Mouse (Mus musculus) testis, postnatal 14 days (tissue): Measurements from ENCODE around the gene Col2a1.

Experiments used
- DNase-seq: peaks from one replicate; pipeline ENCODE4 v3.0.0; 2021; ENCODE audit warnings: low spot score

Col2a1 gene

DNA sequence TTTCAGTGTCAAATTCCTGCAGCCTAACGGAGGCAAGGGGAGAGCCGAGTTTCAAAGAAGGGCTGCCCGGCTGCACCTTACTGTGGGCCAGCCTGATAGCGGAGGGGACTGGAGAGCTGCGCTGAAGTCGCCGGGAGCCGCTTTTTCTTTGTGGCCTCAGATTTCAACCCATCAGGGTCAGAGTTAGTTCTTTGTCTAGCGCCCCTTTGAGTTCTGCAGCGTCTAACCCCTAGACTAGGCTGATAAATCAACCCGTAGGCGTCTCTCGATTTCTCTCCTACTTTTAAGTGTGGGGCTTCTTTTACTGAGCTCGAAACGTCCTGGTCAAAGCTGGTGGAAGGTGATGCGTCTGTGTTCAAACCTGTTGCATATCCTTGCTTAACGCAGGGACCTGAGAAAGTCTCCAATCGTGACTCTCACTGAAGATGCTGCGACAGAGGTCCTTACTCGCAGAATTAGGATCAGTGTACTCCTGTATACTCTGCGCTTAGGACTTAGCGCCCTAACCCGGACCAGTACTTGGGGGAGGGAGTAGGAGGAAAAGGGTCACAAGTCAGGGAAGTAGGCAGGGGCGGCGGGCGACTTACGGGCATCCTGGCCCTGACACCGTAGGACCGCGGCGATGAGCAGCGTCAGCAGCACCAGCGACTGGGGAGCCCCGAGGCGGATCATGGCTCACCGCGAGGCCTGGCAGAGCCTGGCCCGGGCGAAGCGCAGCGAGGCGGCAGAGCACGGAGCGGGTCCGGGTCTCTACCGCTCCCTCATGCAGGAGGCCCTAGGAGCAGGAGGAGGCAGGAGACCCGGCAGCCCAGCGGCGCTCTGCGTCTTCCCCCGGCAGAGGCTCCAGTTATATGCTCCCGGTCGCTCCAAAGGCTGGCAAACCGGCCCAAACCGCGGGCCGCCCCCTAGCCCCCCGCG lies at the start of gene Col2a1:
Gene Col2a1 (minus strand): TSS at position 874 of the 918 bp plus-strand sequence.
- DNase-seq, result no peak

DNA sequence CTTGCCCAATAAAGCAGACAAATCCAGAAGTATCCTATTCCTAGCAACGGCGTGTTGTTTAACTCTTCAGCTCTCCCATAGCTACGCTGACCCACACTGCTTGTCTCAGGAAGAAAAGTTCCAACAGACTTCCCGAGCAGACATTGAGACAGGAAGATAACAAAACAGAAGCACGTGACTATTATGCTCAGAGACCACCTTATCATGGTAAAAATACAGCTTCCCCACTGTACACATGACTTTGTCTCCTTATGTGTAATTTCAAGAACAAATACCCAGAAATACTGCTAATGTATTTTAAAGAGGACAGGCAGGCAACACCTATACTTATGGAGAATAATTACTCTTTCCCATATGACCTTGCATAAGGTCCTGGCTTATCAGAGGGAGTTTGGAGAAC lies 47.2 kb upstream of the Col2a1 start:
- no peak for DNase-seq

DNA sequence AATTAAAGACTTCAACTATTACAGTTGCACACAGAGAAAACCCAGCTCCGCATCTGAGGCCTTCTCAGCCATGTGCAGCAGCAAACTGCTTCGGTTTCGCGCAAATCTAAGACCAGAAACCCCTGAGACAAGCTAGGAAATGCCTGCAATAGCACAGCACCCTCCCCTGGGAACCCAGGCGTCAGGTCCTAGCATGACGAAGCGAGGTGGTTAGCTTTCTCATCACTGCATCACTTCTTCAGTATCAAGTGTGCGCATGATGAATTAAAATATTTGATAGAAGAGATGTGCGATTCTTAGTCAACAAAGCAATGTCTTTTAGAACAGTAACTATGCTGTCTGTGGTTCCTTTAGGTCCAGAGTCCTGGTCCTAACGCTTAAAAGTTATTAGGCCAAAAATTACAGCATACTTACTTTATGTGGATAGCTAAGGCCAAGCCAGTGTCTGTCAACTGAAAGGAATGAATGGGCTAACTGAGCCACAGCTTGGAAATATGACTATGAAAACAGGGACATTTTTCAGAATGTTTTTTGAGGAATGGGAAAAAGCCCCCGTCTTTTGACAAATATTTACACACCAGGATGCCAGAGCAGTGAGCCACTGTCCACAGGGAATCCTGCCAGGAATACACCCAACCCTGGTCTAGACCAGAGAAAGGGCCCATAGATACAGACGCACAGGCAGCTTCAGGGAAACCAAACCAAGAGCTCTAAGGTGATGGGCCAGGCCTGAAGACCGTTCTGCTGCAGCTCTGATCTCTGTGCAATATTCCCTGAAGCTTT lies 44.6 kb upstream of the Col2a1 start:
- DNase-seq, result no peak

DNA sequence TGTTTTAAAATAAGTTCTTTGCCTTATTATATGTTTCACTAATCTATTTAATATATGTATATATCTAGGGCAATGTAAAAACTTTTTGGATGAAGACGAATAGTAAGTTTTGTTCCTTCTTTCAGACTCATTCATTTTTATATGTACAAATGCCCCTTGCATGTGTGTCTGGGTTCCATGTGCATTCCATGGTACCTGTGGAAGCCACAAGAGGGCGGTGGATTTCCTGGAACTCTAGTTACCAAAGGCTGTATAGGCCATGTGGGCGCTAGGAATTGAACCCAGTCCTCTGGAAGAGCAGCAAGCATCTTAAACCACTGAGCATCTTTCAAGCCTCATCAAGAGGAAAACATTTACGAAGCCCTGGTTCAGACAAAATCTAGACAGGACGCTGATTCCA lies 39.9 kb upstream of the Col2a1 start:
- no peak for DNase-seq

DNA sequence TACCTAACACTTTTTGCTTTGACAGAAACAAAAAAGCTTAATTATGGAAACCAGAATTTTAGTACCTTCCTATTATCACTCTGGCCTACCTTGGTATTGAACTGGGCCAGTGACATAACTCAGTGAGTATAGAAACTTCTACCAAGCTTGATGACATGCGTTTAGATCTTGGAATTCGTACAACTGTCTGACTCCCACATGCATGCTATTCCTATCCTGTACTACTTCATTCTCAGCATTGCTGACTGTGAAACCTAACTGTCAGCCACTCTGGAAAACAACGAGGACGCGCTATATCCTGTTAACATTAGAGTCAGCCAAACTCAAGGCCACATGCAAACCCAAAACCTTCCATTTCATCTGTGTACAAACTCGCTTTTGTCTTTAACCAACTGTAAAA lies 39.5 kb upstream of the Col2a1 start:
- DNase-seq, result no peak

DNA sequence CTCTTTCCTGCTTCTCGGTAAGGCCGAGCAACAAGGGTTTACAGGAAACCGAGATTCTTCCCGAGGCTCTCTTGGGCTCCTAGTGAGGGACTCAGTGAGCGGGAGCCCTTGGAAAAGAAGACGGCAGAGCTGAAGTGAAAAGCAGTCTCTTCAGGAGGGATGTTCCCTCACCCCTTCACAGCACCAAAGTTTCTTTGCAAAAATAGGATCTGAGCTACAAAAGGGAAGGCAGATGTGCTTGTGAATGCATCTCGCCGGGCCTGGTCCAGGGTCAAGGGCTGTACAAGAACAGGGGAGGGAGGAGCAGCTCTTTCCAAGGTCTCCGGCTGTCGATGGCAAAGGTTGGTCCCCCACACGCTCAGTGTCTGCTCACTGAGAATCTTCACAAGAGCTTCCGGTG lies 38.0 kb upstream of the Col2a1 start:
- no peak for DNase-seq

DNA sequence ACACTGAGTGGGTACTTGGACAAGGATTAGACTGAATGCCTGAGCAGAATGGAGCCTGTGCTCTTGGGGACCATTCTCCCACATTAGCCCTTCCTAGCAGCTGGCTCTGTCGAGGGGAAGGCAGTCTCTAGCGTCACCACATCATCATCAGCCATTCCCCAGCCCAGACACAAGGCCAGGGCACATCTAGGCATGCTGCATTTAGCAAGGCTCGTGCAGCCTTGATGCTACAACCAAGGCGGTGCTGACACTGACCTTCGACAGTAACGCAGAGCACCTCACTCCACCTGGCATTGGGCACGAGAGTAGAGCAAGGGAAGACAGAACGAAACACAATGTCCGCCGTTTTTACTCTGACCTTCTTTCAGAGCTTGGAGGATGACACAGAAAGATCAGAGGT lies 35.2 kb upstream of the Col2a1 start:
- no peak for DNase-seq

DNA sequence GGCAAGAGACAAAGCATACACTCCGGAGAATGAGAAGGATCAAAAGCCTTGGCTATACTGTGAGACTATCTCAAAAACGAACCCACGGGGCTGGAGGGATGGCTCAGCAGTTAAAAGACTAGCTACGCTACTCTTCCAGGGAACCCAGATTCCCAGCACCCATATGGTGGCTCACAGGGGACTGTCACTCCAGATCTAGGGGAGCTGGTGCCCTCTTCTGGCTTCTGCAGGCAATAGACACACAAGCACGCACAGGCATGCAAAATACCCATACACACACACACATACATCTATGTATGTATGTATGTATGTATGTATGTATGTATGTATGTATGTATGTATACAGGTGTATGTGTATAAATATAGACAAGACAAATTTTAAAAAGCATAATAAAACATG lies 32.1 kb upstream of the Col2a1 start:
- no peak for DNase-seq

DNA sequence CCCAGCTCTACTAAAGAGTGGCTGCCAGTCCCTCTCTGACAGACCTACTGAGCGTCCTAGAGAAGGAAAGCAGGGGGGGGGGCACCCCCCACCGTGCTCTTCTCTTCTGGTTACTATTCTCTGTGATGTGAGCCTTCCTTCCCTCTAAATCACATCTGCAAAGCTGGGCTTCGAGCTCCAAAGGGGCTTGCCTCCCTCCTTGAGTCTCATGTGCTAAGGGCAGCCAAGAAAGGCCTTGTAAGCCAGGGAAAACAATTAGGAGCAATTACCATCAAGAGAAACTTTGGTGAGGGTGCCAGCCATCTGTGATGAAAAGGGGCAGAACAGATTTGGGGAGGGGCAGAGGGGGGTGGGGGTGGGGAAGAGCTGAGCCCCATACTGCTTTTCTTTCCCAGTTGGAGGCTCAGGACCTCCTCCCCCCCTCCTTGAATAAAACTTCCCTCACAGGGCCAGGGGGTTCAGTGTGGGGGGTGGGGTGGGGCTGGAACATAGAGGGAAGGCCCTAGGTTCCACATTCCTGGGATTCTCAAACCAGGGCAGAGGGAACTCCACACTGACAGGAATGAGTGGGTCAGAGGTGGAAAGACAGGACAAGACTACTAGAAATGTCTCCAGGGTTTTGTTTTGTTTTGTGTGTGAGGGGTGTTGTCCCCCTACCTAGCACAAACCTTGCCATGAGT lies 30.7 kb upstream of the Col2a1 start:
- no peak for DNase-seq

DNA sequence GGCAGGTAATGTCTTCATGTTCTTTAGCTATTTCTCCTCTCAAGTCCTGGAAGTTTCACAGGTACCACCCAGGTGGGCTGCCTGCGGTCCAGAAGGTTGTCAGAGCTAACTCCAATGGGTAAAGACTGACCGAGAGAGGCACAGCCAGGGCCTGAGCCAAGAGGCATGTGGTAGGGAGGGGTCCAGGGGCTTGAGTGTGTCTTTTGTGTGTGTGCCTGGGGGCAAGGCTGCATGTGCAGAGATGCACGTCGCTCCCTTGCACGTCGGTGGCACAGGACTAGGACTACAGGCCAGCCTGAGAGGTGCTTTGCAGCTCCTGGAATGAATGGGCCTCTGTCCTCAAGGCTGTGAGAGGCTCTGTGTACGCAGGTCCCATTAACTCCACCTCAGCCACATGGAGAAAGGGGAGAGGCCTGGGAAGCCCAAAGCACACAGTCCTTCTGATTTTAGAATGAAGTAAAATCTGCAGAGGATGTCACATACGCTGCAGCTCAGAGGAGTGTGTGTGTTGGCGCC lies 28.8 kb upstream of the Col2a1 start:
- no peak for DNase-seq

DNA sequence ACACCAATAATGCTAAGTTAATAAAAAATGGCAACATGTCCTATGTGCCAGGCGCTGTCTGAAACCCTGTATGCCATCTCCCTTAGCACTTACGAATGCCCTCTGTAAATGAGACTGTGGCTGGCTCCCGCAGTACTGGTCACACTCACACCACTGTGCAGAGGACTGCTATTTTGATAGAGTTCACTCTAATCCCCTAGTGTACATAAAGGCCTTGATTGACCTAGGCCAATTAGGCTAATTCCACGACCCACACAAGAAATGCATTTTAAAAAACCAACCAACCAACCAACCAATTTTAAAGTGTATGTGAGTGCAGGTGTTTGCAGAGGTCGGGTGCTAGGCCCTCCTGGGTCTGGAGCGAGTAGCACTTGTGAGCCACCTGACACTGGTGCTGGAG lies 25.3 kb upstream of the Col2a1 start:
- no peak for DNase-seq

DNA sequence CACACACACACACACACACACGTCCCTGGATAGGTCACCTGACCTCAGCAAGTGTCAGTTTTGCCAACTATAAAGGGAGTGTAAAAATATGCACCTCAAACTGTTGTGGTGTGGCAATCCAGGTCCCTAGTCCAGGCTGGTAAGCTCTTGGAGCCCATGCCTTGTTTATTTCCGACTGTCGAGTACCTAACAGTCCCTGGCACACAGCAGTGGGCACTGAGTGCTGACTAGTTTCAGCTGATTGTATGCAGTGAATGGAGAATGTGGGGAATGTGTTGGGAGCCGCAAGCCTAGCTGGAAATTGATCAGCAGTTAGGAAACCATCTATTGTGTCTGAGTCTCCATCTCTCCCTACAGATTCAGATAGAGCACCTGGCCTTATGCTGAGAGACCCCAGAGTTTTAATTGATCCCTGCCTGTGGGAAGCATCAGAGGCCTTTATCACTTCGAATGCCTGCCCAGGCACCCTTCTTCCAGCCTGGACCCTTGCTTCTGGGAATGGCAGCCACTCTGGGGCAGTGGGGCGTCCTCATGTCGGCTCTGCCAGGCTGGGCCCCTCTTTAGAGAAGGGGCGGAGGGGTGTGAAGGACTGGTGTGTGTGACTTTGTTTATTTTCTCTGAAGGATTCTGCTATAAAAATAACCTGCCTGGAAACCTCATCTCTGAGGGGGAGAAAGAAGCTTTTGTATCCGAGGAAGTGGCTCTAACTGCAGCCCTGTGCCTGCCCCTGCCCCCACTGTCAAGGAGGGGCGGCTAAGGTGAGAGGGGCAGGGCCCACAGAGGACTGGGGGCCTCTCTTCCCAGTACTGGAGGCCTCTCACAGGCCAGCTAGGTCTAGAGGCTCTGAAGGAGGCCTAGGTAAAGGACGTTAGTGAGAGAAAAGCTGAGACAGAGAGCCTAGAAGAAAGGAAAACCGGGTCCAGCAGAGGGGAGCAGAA lies 22.7 kb upstream of the Col2a1 start:
- no peak for DNase-seq

DNA sequence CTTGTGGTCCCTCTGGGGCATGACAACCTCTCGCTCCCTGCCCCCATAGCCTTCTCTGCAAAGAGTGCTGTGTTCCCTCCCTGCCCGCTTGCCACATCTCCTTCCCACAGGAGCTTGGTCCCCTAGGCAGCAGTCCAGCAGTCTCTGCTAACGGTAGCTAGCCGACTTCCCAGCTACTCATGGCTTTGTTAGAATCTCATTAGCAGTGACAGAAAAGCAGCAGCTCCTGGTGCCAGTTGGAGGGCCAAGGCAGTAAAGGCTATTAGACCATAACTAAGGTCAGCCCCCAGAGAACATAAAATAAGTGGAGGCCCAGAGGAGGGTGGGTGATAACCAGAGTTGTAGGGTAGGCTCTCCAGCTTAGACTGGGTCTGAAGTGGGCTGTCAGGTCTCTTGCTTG lies 21.1 kb upstream of the Col2a1 start:
- DNase-seq, result no peak

DNA sequence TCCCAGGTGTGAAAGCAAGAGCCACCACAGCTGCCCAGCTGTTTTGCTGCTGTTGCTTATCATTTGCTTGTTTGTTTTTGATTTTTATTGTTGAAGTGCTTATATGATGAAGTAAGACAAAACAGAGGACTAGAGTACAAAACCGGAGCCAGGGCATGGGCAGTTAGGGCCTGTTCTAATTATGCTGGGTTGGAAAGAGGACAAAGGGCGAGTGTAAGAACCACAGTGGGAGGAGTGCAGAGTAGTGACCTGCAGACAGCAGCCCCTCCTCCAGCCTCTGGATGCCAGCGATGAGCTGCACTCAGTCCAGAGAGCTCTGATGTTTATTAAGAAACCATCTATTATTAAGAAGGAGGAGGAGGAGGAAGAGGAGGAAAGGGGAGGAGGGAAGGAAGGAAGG lies 18.6 kb upstream of the Col2a1 start:
- DNase-seq, result no peak

DNA sequence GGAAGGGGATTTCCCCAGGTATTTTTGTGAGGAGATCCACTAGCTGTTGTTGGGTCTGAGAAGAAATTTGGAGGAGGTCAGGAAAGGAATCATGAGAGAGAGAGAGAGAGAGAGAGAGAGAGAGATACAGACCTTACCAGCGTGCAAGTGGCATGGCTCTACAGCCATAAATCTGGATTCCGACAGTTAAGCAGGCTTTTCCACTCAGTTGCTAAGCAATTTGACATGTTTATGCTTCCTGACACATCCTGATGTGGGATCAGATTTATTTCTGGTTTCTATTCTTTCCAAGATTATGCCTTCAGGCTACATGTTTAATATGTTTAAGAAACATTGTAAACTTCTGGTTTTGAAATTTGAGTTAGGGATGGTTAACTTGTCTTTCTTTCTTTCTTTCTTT lies 17.4 kb upstream of the Col2a1 start:
- DNase-seq, result no peak

DNA sequence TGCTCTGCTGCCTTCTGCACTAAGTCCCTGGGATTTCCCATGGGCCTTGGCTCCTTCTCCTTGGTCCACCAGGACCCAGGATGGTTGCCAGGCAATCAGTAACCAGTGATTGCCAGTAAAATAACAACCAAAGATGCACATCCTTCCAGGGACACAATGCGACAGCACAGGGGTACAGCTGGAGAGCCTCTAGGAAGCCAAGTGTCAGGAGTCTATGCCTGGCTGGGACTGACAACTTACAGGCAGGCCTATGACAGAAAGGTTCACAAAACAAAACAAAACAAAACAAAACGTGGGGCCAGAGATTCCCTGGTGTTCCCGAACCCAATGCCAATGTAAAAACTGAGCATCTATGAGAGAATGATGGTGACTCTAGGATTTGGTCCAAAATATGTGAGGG lies 14.6 kb upstream of the Col2a1 start:
- DNase-seq, result no peak

DNA sequence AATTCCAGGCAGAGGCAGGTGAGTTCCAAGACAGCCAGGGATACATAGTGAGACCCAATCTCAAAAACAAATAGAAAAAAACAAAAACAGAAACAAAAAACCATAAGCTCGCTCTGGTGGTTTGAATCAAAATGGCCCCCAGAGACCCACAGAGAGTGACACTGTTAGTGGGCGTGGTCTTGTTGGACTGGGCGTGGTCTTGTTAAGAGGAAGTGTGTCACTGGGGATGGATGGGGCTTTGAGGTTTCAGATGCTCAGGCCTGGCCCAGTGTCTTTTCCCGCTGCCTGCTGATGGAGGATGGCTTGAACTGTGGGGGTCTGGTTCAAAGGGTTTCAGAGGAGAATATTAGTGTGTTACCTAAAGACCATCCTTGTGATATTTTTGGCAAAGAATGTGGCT lies 13.4 kb upstream of the Col2a1 start:
- DNase-seq, result no peak

DNA sequence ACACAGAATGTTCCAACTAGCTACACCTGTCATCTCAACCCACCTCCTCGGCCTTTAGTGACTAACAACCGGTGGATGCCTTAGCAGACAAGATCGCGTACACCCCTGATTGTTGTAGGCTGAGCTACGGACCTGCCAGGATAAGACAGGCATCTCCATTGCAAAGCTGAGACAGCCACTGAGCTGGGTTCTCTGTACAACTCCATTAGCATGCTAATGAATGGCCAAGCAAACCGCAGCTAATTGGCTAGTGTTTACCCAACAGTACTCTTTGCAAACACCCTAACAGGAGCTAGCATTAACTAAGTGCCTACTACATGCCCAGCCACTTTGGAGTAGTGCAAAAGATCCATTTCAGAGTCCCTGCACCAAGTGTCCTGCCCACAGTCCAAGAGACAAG lies 8.3 kb upstream of the Col2a1 start:
- no peak for DNase-seq

DNA sequence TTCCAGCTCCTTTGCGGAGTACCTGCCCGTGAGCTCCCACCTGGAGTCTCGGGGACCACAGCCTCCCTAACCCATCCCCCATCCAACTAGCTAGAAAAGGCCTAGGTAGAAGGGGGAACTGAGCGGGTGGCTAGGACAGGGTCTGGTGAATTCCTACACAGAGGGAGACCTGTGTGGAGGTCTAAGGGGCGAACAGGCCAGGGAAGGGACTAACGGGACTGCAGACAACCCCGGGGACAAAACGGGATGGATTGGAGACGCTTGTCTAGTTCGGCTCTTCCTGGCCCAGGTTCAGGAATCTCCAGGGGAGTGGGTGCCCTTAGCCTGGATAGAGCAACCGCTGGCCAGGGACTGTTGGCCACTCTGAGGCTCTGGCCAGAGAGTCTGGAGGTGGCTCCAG lies 686 bp upstream of the Col2a1 start:
- DNase-seq, result no peak

DNA sequence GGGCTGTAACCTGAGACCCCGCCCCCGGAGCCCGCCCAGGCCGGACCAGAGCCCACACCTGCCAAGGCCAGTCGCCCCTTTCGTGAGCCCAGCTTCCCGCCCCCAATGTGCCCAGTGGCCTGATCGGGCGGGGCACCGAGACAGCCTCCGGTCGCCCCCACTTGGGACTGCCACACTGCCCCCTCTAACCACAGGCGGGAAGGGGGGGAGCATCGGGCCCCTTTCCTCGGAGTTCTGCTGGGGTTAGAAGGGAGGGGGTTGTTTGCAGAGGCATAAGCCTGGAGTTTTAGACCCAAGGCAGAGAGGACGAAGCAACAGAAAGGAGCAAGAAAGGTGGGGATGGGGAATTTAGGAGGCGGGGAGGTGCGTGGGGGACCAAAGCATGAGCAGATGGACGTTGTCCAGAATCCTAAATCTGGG lies 255 bp upstream of the Col2a1 start:
- no peak for DNase-seq
